Mouse (Mus musculus): ENCODE measurements around the gene Jakmip3. TPM values are rescaled to one million over a fixed set of nuclear protein-coding genes. Genes with fewer than 3 reads are reported as not detected.

Jakmip3 gene
- total and polyA plus RNA-seq, 3 experiments = not detected

- Histone ChIP-seq H3K36me3 (replicated peaks in 1 of 2; ENCODE audit: control insufficient read depth in 1 of 2, insufficient read depth in 1 of 2, low read length in 1 of 2) (no peaks in the 10 kb centered on the region), H3K9me3 (replicated peaks; ENCODE audit: low read length) (no peaks in the 10 kb centered on the region), H3K4me2 (ENCODE audit: insufficient read depth, low read depth, poor library complexity, severe bottlenecking) (no peak overlapping the region), H3K4me1 (ENCODE audit: control insufficient read depth in 1 of 2, insufficient read depth in 2 of 2) (no peaks in the 10 kb centered on the region), H3K27ac (ENCODE audit: insufficient read depth, low read depth) (no peak overlapping the region), H3K27me3 (replicated peaks) (peaks cover 95% of the 10 kb centered on the region), H3K9ac (ENCODE audit: insufficient read depth, low read depth) (no peak overlapping the region), H3K4me3 (replicated peaks in 1 of 3; ENCODE audit: low read depth in 2 of 3, low read length in 2 of 3, poor library complexity in 1 of 3) (no peak overlapping the region), H3K79me2 (replicated peaks; ENCODE audit: control insufficient read depth, extremely low read depth, insufficient read depth, poor library complexity, severe bottlenecking) (no peaks in the 10 kb centered on the region)
- no peak for TF ChIP-seq MAZ (IDR thresholded peaks at IDR 0.05; ENCODE audit: low read depth, low read length)
- no peak for TF ChIP-seq KAT2A (IDR thresholded peaks at IDR 0.05; ENCODE audit: insufficient replicate concordance, low read length)
- no peak for TF ChIP-seq MAFK (IDR thresholded peaks at IDR 0.05; ENCODE audit: insufficient replicate concordance, low read length)
- no peak for TF ChIP-seq GABPA (IDR thresholded peaks at IDR 0.05; ENCODE audit: insufficient replicate concordance, low read depth, low read length)
- no peak for TF ChIP-seq POLR2AphosphoS2 (IDR thresholded peaks at IDR 0.05; ENCODE audit: low read depth, low read length)
- TF ChIP-seq RAD21 (IDR thresholded peaks at IDR 0.05; ENCODE audit: low read depth, low read length) = no peak
- TF ChIP-seq TCF12 (IDR thresholded peaks at IDR 0.05; ENCODE audit: low read depth, low read length) = no peak
- TF ChIP-seq CHD2 (IDR thresholded peaks at IDR 0.05; ENCODE audit: low read length) = no peak
- no peak for TF ChIP-seq USF1 (IDR thresholded peaks at IDR 0.05; ENCODE audit: low read depth, low read length)
- in situ Hi-C loops (cut with MboI; ENCODE audit: low pct_ligation_motif_present, low pct_unique_long_range_greater_than_20kb, low sequenced_read_pairs) = loop anchor here (25.0 kb wide), 1 partner anchor 387 kb away; no protein-coding TSS in a partner anchor
- dilution Hi-C loops (cut with MboI; ENCODE audit: extremely low pct_ligation_motif_present, extremely low pct_unique_long_range_greater_than_20kb, low sequenced_read_pairs) = no loop called here
- DNase-seq (ENCODE audit: extremely low read depth) = no peak
Observed at GRCm38 (mm10) chr7:139100531-139101095, 160.1 kb downstream of the Jakmip3 start.

- TF ChIP-seq NRF1 (IDR thresholded peaks at IDR 0.05; ENCODE audit: low read depth, low read length) = no peak
- no peak for TF ChIP-seq MEF2A (IDR thresholded peaks at IDR 0.05; ENCODE audit: borderline replicate concordance, low read depth, low read length)
- no peak for TF ChIP-seq MXI1 (IDR thresholded peaks at IDR 0.05; ENCODE audit: low read depth, low read length)
- no peak for TF ChIP-seq RCOR1 (conservative IDR thresholded peaks at IDR 0.05; ENCODE audit: low read depth, low read length)
- no peak for TF ChIP-seq SMC3 (IDR thresholded peaks at IDR 0.05; ENCODE audit: low read depth, low read length)
- TF ChIP-seq JUND (conservative IDR thresholded peaks at IDR 0.05; ENCODE audit: low read depth, low read length) = no peak
- TF ChIP-seq MAZ (IDR thresholded peaks at IDR 0.05; ENCODE audit: low read depth, low read length) = no peak
- TF ChIP-seq EP300 (IDR thresholded peaks at IDR 0.05; ENCODE audit: low read length) = no peak
- TF ChIP-seq USF2 (conservative IDR thresholded peaks at IDR 0.05; ENCODE audit: low read depth, low read length) = no peak
- TF ChIP-seq KAT2A (IDR thresholded peaks at IDR 0.05; ENCODE audit: insufficient replicate concordance, low read length) = no peak
- TF ChIP-seq UBTF (IDR thresholded peaks at IDR 0.05; ENCODE audit: low read depth, low read length) = no peak
- TF ChIP-seq HCFC1 (IDR thresholded peaks at IDR 0.05; ENCODE audit: low read depth, low read length) = no peak
- TF ChIP-seq ZMIZ1 (IDR thresholded peaks at IDR 0.05; ENCODE audit: low read depth, low read length) = no peak
- TF ChIP-seq POLR2AphosphoS2 (IDR thresholded peaks at IDR 0.05; ENCODE audit: low read depth, low read length) = no peak
- no peak for TF ChIP-seq ZC3H11A (IDR thresholded peaks at IDR 0.05; ENCODE audit: low read depth, low read length)
- no peak for TF ChIP-seq RAD21 (IDR thresholded peaks at IDR 0.05; ENCODE audit: low read depth, low read length)
- in situ Hi-C loops (cut with MboI; ENCODE audit: low pct_ligation_motif_present, low pct_unique_long_range_greater_than_20kb, low sequenced_read_pairs) = loop anchor here (25.0 kb wide), 1 partner anchor 386 kb away; no protein-coding TSS in a partner anchor
- Histone ChIP-seq H3K27me3 (replicated peaks) (peaks cover 95% of the 10 kb centered on the region), H3K27ac (ENCODE audit: insufficient read depth, low read depth) (no peak overlapping the region), H3K9ac (ENCODE audit: insufficient read depth, low read depth) (no peak overlapping the region), H3K4me1 (ENCODE audit: control insufficient read depth in 1 of 2, insufficient read depth in 2 of 2) (no peaks in the 10 kb centered on the region), H3K4me2 (ENCODE audit: insufficient read depth, low read depth, poor library complexity, severe bottlenecking) (no peak overlapping the region), H3K9me3 (replicated peaks; ENCODE audit: low read length) (no peaks in the 10 kb centered on the region), H3K79me2 (replicated peaks; ENCODE audit: control insufficient read depth, extremely low read depth, insufficient read depth, poor library complexity, severe bottlenecking) (no peaks in the 10 kb centered on the region), H3K4me3 (replicated peaks in 1 of 3; ENCODE audit: low read depth in 2 of 3, low read length in 2 of 3, poor library complexity in 1 of 3) (no peak overlapping the region), H3K36me3 (replicated peaks in 1 of 2; ENCODE audit: control insufficient read depth in 1 of 2, insufficient read depth in 1 of 2, low read length in 1 of 2) (no peaks in the 10 kb centered on the region)
- DNase-seq (ENCODE audit: extremely low read depth) = no peak
- dilution Hi-C loops (cut with MboI; ENCODE audit: extremely low pct_ligation_motif_present, extremely low pct_unique_long_range_greater_than_20kb, low sequenced_read_pairs) = no loop called here
Observed at GRCm38 (mm10) chr7:139101286-139101804, 160.8 kb downstream of the Jakmip3 start.
